Mouse (Mus musculus) G1E-ER4 (cell line): ENCODE measurements around the gene Strn4. TPM values are rescaled to one million over a fixed set of nuclear protein-coding genes. Genes with fewer than 3 reads are reported as not detected.

ENCODE experiments used
- GATA1 ChIP-seq: IDR thresholded peaks from one replicate; pipeline ENCODE4 v1.8.0; 2012; ENCODE audit warnings: low read length, inconsistent platforms
- polyA plus RNA-seq: library from polyadenylated mRNA; stranded (reverse); fragments of >175 nt; gene quantifications from 2 replicates; pipeline ENCODE4 v1.2.3, GENCODE M21; 2012

The Strn4 gene
- polyA plus RNA-seq, 1 experiment = 156 TPM

- no peak for TF ChIP-seq GATA1
These were observed 30.1 kb downstream of the Strn4 start for GRCm38 (mm10) chr7:16845820-16846167.

- no peak for TF ChIP-seq GATA1
These were observed 31.1 kb downstream of the Strn4 start for GRCm38 (mm10) chr7:16846775-16847174.

- TF ChIP-seq GATA1 = no peak
These were observed 31.8 kb downstream of the Strn4 start for GRCm38 (mm10) chr7:16847507-16847906.

- TF ChIP-seq GATA1 = no peak
These were observed 32.9 kb downstream of the Strn4 start for GRCm38 (mm10) chr7:16848579-16848978.

- no peak for TF ChIP-seq GATA1
These were observed 35.9 kb downstream of the Strn4 start for GRCm38 (mm10) chr7:16851636-16852035.

GRCm38 (mm10) chr7:16853302-16853831 lies 37.7 kb downstream of the Strn4 start:
- no peak for TF ChIP-seq GATA1

GRCm38 (mm10) chr7:16858336-16858735 lies 42.6 kb downstream of the Strn4 start:
- no peak for TF ChIP-seq GATA1

- no peak for TF ChIP-seq GATA1
These were observed 44.4 kb downstream of the Strn4 start for GRCm38 (mm10) chr7:16859902-16860651.

GRCm38 (mm10) chr7:16867488-16867887 lies 51.8 kb downstream of the Strn4 start:
- TF ChIP-seq GATA1 = no peak

- TF ChIP-seq GATA1 = no peak
These were observed 53.8 kb downstream of the Strn4 start for GRCm38 (mm10) chr7:16869497-16869896.

- TF ChIP-seq GATA1 = no peak
These were observed 55.9 kb downstream of the Strn4 start for GRCm38 (mm10) chr7:16871600-16871999.

- no peak for TF ChIP-seq GATA1
These were observed 56.8 kb downstream of the Strn4 start for GRCm38 (mm10) chr7:16872478-16872877.

- no peak for TF ChIP-seq GATA1
These were observed 57.7 kb downstream of the Strn4 start for GRCm38 (mm10) chr7:16873392-16873791.

GRCm38 (mm10) chr7:16874190-16874589 lies 58.5 kb downstream of the Strn4 start:
- TF ChIP-seq GATA1 = no peak

GRCm38 (mm10) chr7:16874756-16875309 lies 59.1 kb downstream of the Strn4 start:
- no peak for TF ChIP-seq GATA1

GRCm38 (mm10) chr7:16875310-16875325 lies 59.4 kb downstream of the Strn4 start, which contains the start of gene Dact3:
Gene Dact3 (plus strand): TSS chr7:16875317.
- no peak for TF ChIP-seq GATA1

- no peak for TF ChIP-seq GATA1
These were observed 59.6 kb downstream of the Strn4 start for GRCm38 (mm10) chr7:16875326-16875725.

GRCm38 (mm10) chr7:16876006-16876405 lies 60.3 kb downstream of the Strn4 start:
- no peak for TF ChIP-seq GATA1
